Mouse (Mus musculus): ENCODE measurements around the gene Tmem254c.
"Not testable (repeated sequence)": the region's sequence is repeated elsewhere in the genome, so short reads cannot be mapped to it uniquely, and the experiment has no call there.

The Tmem254c gene

GRCm38 (mm10) chr14:26067325-26067633 lies at the start of gene Tmem254c:
Tmem254c (minus strand) TSS chr14:26067355.
- DNase-seq: not testable (repeated sequence)

GRCm38 (mm10) chr14:26097622-26098021 lies 30.5 kb upstream of the Tmem254c start:
- not testable (repeated sequence) for DNase-seq

- DNase-seq: not testable (repeated sequence)
These were observed 14.8 kb upstream of the Tmem254c start, which contains the start of gene Cphx3 for GRCm38 (mm10) chr14:26081997-26082396. Cphx3 (plus strand) TSS chr14:26082297.

GRCm38 (mm10) chr14:26081216-26081615 lies 14.1 kb upstream of the Tmem254c start, which contains the start of gene Cphx2:
Cphx2 (plus strand) TSS chr14:26081516.
- not testable (repeated sequence) for DNase-seq

- DNase-seq: not testable (repeated sequence)
These were observed 9.7 kb upstream of the Tmem254c start for GRCm38 (mm10) chr14:26076620-26077390.

- not testable (repeated sequence) for DNase-seq
These were observed 406 bp downstream of the Tmem254c start for GRCm38 (mm10) chr14:26066574-26067324.

GRCm38 (mm10) chr14:26059362-26059761 lies 7.8 kb downstream of the Tmem254c start:
- not testable (repeated sequence) for DNase-seq

GRCm38 (mm10) chr14:26058184-26058583 lies 9.0 kb downstream of the Tmem254c start:
- not testable (repeated sequence) for DNase-seq

- DNase-seq: not testable (repeated sequence)
These were observed 18.4 kb downstream of the Tmem254c start for GRCm38 (mm10) chr14:26048767-26049166.

GRCm38 (mm10) chr14:26047026-26047425 lies 20.1 kb downstream of the Tmem254c start:
- DNase-seq: not testable (repeated sequence)

- not testable (repeated sequence) for DNase-seq
These were observed 22.1 kb downstream of the Tmem254c start for GRCm38 (mm10) chr14:26045007-26045406.

GRCm38 (mm10) chr14:26042611-26043010 lies 24.5 kb downstream of the Tmem254c start, which contains the start of gene Gm9780:
Gm9780 (minus strand) TSS chr14:26042711.
- DNase-seq: not testable (repeated sequence)

GRCm38 (mm10) chr14:26035439-26035838 lies 31.7 kb downstream of the Tmem254c start:
- DNase-seq: not testable (repeated sequence)

GRCm38 (mm10) chr14:26034364-26034763 lies 32.8 kb downstream of the Tmem254c start:
- DNase-seq: not testable (repeated sequence)

GRCm38 (mm10) chr14:26025653-26026052 lies 41.5 kb downstream of the Tmem254c start:
- DNase-seq: not testable (repeated sequence)

- not testable (repeated sequence) for DNase-seq
These were observed 44.3 kb downstream of the Tmem254c start for GRCm38 (mm10) chr14:26022831-26023230.

- DNase-seq: not testable (repeated sequence)
These were observed 45.6 kb downstream of the Tmem254c start for GRCm38 (mm10) chr14:26021555-26021954.

GRCm38 (mm10) chr14:26016414-26016813 lies 50.7 kb downstream of the Tmem254c start:
- DNase-seq: not testable (repeated sequence)

All from kidney, adult 8-10 months (tissue).